Mouse (Mus musculus): ENCODE results near the gene Alox8. TPM values are rescaled to one million over a fixed set of nuclear protein-coding genes. Genes with fewer than 3 reads are reported as not detected.

Alox8 gene
- polyA plus RNA-seq, 1 experiment from 2014 or later: 0.15 TPM

DNA sequence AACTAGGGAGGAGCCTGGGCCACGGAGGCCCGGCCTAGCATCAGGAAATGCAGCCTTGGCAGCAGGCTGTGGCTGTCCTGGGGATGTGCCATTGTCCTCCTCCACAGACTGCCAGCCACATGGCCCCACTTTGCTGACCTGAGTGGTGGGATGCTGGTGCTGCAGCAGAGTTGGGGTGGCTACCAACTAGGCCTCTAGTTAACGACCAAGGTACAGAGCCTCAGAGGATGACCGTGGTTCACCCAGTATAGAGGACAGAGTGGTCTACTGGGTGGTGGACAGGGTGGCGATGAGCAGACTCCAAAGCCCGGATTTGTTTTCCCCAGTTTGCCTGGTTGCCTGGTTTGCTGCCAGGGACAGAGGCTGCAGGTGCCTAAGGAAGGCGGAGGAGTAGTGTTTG, 22.9 kb downstream of the Alox8 start:
- H3K27ac ChIP-seq: no peak overlapping the region
- H3K9me3 ChIP-seq: no peaks in the 10 kb centered on the region
- H3K36me3 ChIP-seq: no peaks in the 10 kb centered on the region
- H3K27me3 ChIP-seq (replicated peaks): no peaks in the 10 kb centered on the region
- no peak overlapping the region for H3K4me2 ChIP-seq (replicated peaks)
- WGBS: 82% methylated on average over 7 of the region's 7 CpGs
- H3K9ac ChIP-seq: no peak overlapping the region
- ATAC-seq: no peak
- no peaks in the 10 kb centered on the region for H3K4me1 ChIP-seq (replicated peaks)
- no peak overlapping the region for H3K4me3 ChIP-seq (replicated peaks)

DNA sequence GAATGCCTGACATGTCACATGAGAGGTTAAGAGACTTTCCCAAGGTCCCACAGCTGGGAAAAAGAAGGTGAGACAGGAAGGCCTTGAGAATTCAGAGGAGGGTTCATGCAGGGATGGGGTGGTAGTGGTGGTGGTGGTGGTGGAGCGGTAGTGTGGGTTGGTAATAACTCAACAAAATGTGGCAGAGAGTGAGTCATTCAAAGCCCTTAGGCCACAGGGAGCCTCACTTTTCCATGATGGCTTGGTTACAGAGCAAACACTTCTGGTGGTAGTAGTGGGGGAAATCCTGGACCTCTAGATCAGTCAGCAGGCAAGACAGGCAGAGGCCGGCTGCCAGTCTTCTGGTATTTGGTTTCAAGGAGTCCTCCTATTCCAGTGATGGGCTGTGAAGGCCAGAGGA, 25.0 kb downstream of the Alox8 start:
- no peak for ATAC-seq
- Histone ChIP-seq H3K9ac (no peak overlapping the region), H3K27ac (no peak overlapping the region), H3K4me3 (replicated peaks) (no peak overlapping the region), H3K4me2 (replicated peaks) (no peak overlapping the region), H3K27me3 (replicated peaks) (no peaks in the 10 kb centered on the region), H3K36me3 (no peaks in the 10 kb centered on the region), H3K4me1 (replicated peaks) (no peaks in the 10 kb centered on the region), H3K9me3 (no peaks in the 10 kb centered on the region)
- 75% methylated on average over 2 of the region's 2 CpGs for WGBS

DNA sequence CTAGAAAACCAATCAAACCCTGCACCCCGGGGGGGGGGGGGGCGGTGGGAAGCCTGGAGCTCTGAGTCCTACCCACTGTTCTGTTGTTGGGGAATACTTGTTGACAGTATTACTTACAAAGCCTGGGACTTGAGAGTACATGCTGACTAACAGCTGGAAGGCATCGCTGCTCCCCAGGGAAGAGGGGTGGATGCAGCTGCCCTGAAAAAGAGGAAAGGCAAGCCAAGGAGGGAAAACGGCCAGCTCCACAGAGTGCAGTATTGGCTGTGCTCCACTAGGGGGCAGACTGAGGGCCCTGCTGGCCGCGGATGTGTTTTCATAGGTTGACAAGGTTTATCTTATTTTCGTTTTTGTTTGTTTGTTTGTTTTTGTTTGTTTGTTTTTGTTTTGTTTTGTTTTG, 26.0 kb downstream of the Alox8 start:
- no peak overlapping the region for H3K4me3 ChIP-seq (replicated peaks)
- H3K9me3 ChIP-seq: no peaks in the 10 kb centered on the region
- no peaks in the 10 kb centered on the region for H3K4me1 ChIP-seq (replicated peaks)
- H3K27ac ChIP-seq: no peak overlapping the region
- WGBS: 30% methylated on average over 7 of the region's 7 CpGs
- H3K4me2 ChIP-seq (replicated peaks): no peak overlapping the region
- H3K36me3 ChIP-seq: no peaks in the 10 kb centered on the region
- H3K9ac ChIP-seq: no peak overlapping the region
- no peak for ATAC-seq
- no peaks in the 10 kb centered on the region for H3K27me3 ChIP-seq (replicated peaks)

DNA sequence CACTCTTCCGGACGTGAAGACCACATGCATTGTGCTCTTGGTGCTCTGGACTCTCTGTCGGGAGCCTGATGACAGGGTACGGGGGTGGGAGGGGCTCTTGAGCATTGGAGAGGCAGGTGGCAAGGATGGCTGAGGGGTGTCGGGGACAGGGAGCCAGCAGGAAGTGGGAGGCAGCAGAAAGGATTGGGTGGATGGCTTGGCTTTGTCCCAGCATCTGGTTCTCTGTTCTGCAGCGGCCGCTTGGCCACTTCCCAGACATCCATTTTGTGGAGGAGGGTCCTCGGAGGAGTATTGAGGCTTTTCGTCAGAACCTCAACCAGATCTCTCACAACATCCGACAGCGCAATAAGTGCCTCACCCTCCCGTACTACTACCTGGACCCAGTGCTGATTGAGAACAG, 28.3 kb downstream of the Alox8 start:
- WGBS: 77% methylated on average over 12 of the region's 12 CpGs
- no peaks in the 10 kb centered on the region for H3K27me3 ChIP-seq (replicated peaks)

DNA sequence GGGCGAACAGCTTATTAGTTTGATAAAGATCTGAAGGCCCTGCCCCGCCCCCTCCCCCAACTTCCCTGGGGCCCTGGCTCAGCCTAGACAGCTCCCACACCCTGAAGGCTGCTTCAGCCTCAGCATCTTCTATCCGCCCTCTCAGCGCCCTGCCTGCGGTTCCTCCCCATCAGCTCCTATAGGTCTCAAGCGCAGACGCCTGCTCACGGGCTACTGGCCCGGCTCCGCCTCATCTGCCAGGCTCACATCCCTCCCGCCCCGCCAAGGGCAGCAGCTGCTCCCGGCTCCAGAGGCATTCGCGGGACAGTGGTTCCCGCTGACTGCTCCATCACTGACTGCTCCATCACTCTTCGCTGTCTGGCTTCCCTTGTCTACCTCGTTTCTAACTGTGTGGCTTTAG, 40.8 kb downstream of the Alox8 start, which contains the start of gene Alox12b:
TSS of gene Alox12b (plus strand) at position 190 of the 400 bp plus-strand sequence.
- 0 out of 2 replicates have a peak within 1 kb of the TSS, but pooled peaks have one; percentile 3 for H3K4me3 ChIP-seq (replicated peaks)
- peak within 1 kb of the TSS; percentile 24 for H3K4me2 ChIP-seq (replicated peaks)
- no peak within 1 kb of the TSS for H3K27ac ChIP-seq
- H3K9me3 ChIP-seq: no peaks in the 10 kb centered on the region
- H3K36me3 ChIP-seq: no peaks in the 10 kb centered on the region
- no peak within 1 kb of the TSS for H3K9ac ChIP-seq
- 4% methylated on average over 18 of the region's 18 CpGs for WGBS
- ATAC-seq: peak; percentile 20; the same call in 1 of the 2 replicates
- peaks cover 6% of the 10 kb centered on the region for H3K4me1 ChIP-seq (replicated peaks)
- peaks cover 32% of the 10 kb centered on the region for H3K27me3 ChIP-seq (replicated peaks)

More for the DNA sequence above, 28.3 kb downstream of the Alox8 start:
- ATAC-seq: no peak
- Histone ChIP-seq H3K27ac (no peak overlapping the region), H3K9me3 (no peaks in the 10 kb centered on the region), H3K4me3 (replicated peaks) (no peak overlapping the region), H3K4me2 (replicated peaks) (no peak overlapping the region), H3K36me3 (no peaks in the 10 kb centered on the region), H3K9ac (no peak overlapping the region), H3K4me1 (replicated peaks) (no peaks in the 10 kb centered on the region)

DNA sequence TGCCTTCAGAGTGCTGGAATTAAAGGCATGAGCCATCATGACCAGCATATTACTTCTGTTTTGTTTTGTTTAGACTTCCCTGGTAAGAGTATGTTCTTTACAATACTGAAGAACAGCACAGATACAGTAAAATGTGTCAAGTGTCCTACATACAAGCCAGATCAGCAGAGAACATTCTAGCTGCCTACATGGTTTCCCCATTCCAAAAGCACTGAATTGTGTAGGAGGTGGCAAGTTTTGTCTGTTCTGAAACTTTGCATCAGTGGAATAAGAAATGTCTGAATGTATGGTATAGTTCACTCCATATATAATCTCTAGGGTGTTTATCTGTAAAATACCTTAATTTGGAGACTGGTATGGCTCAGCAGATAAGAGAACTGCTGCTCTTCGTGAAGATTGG, 42.3 kb downstream of the Alox8 start:
- peaks cover 32% of the 10 kb centered on the region for H3K27me3 ChIP-seq (replicated peaks)
- peaks cover 11% of the 10 kb centered on the region for H3K4me1 ChIP-seq (replicated peaks)
- 47% methylated on average over 1 of the region's 1 CpGs for WGBS

DNA sequence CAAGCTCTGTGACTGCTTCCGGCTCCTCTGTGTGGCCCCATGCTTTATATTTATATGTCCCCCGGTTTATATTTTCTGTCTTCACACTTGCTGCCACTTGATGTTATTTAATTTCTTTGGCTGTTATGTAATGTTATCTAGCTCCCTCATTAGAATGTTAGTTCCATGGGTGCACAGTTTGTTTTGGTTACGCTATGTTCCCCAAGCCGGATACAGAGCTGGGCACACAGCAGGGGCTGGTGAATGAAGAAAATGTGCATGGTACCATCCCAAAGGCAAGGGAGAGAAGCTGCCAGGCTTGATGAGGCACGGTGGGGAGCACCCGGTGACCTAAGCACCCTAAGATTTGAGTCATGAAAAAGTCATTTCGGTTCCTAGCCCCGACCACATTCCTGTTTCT, 43.8 kb downstream of the Alox8 start:
- H3K4me2 ChIP-seq (replicated peaks): no peak overlapping the region
- no peak overlapping the region for H3K27ac ChIP-seq
- ATAC-seq: no peak
- peaks cover 11% of the 10 kb centered on the region for H3K4me1 ChIP-seq (replicated peaks)
- H3K27me3 ChIP-seq (replicated peaks): peaks cover 30% of the 10 kb centered on the region
- WGBS: 77% methylated on average over 8 of the region's 8 CpGs
- no peak overlapping the region for H3K9ac ChIP-seq
- no peaks in the 10 kb centered on the region for H3K9me3 ChIP-seq
- no peak overlapping the region for H3K4me3 ChIP-seq (replicated peaks)
- H3K36me3 ChIP-seq: no peaks in the 10 kb centered on the region

More for the DNA sequence above, 42.3 kb downstream of the Alox8 start:
- Histone ChIP-seq H3K9ac (no peak overlapping the region), H3K36me3 (no peaks in the 10 kb centered on the region), H3K4me2 (replicated peaks) (no peak overlapping the region), H3K4me3 (replicated peaks) (no peak overlapping the region), H3K27ac (no peak overlapping the region), H3K9me3 (no peaks in the 10 kb centered on the region)
- ATAC-seq: no peak

DNA sequence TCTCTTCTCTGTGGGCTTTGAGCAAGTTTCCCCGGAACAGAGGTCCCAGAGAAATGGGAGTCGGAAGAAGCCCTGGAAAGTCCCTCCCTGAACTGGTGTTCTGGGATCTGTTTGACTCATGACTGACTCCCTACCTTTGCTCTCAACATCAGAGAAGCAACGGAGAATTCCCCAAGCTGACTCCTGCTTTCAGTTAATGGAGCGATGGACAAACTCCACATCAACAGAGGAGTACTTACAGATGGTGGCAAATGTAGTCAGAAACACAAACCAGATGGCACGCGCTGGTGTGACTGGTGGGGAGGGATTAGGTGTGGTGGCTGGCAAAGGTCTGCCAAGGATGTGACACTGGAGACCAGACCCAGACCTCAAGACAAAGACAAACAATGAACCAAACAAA, 46.6 kb downstream of the Alox8 start:
- peak overlapping the region; percentile 20; the same call in 1 of the 2 replicates for H3K4me3 ChIP-seq (replicated peaks)
- peaks cover 3% of the 10 kb centered on the region for H3K27me3 ChIP-seq (replicated peaks)
- H3K4me2 ChIP-seq (replicated peaks): peak overlapping the region; percentile 50
- H3K9ac ChIP-seq: peak overlapping the region; percentile 15; the same call in 1 of the 2 replicates
- no peak for ATAC-seq
- 47% methylated on average over 6 of the region's 6 CpGs for WGBS
- no peak overlapping the region for H3K27ac ChIP-seq
- no peaks in the 10 kb centered on the region for H3K9me3 ChIP-seq
- H3K4me1 ChIP-seq (replicated peaks): peaks cover 6% of the 10 kb centered on the region
- H3K36me3 ChIP-seq: no peaks in the 10 kb centered on the region

DNA sequence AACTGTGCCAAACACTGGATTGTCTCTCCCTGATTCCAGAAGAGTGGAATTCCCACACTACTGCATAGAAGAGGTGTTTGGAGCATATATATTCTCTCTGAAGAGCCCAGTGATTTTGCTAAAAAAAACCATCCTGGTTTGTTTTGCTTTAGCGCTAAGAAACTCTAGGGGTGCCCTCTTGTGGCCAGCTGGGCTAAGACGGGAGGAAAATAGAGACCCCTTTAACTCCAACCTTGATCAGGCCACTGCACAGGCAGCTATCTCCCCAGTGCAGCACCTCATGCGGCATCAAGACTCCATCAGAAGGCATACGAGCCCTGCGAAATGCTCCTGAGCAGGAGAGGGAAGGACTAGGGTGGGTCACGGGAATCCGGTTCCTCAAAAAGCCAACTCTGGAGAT, 47.2 kb downstream of the Alox8 start:
- WGBS: 9% methylated on average over 7 of the region's 7 CpGs
- Histone ChIP-seq H3K4me3 (replicated peaks) (peak overlapping the region; percentile 20), H3K4me2 (replicated peaks) (peak overlapping the region; percentile 50), H3K36me3 (no peaks in the 10 kb centered on the region), H3K9me3 (no peaks in the 10 kb centered on the region), H3K27ac (no peak overlapping the region), H3K9ac (peak overlapping the region; percentile 15; the same call in 1 of the 2 replicates), H3K4me1 (replicated peaks) (peaks cover 6% of the 10 kb centered on the region), H3K27me3 (replicated peaks) (peaks cover 3% of the 10 kb centered on the region)
- no peak for ATAC-seq

DNA sequence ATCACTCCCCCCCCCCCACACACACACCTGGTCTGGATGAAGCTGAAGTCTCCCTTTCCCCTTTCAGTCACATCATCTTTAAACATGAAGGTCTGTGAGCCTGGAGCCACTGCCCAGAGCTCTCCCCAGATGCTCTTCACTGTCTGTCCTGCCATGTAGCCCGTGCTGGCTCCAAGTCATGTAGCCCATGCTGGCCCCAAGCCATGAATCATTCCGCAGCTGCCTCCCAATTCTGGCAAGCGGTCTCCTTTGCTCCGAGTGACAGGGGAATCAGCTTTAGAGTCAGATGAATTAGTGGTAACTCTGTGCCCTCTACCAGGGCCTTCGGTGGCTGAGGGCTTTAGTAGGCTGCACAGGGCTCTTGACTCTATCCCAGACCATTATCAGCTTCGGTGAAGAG, 47.9 kb downstream of the Alox8 start:
- H3K36me3 ChIP-seq: no peaks in the 10 kb centered on the region
- peaks cover 6% of the 10 kb centered on the region for H3K4me1 ChIP-seq (replicated peaks)
- H3K9ac ChIP-seq: no peak overlapping the region
- no peak overlapping the region for H3K4me3 ChIP-seq (replicated peaks)
- no peak overlapping the region for H3K27ac ChIP-seq
- peaks cover 3% of the 10 kb centered on the region for H3K27me3 ChIP-seq (replicated peaks)
- ATAC-seq: no peak
- WGBS: 75% methylated on average over 6 of the region's 6 CpGs
- H3K4me2 ChIP-seq (replicated peaks): no peak overlapping the region
- no peaks in the 10 kb centered on the region for H3K9me3 ChIP-seq

DNA sequence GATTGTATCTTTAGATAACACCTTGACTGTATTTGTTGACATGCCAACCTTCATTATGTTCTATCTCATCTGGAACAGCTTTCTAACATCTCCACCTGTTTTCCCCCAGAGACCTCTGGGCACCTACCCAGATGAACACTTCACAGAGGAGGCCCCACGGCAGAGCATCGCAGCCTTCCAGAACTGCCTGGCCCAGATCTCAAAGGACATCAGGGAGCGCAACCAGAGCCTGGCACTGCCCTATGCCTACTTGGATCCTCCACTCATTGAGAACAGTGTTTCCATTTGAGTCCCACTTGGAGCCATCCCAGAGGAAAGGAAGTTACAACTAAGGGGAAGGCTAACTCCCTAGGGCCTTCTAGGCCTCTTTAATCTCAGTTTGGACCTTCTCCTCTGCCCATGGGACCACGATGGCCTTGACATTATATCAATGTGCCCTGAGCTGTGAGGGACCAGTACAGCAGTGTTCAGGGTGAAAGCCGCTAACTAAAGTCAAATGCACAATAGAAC, 49.1 kb downstream of the Alox8 start:
- Histone ChIP-seq H3K36me3 (no peaks in the 10 kb centered on the region), H3K9ac (no peak overlapping the region), H3K9me3 (no peaks in the 10 kb centered on the region), H3K27ac (no peak overlapping the region), H3K4me2 (replicated peaks) (no peak overlapping the region), H3K27me3 (replicated peaks) (0 out of 2 replicates have a peak, but pooled peaks cover 3% of the 10 kb centered on the region), H3K4me1 (replicated peaks) (peaks cover 6% of the 10 kb centered on the region), H3K4me3 (replicated peaks) (no peak overlapping the region)
- ATAC-seq: no peak
- 88% methylated on average over 5 of the region's 5 CpGs for WGBS

DNA sequence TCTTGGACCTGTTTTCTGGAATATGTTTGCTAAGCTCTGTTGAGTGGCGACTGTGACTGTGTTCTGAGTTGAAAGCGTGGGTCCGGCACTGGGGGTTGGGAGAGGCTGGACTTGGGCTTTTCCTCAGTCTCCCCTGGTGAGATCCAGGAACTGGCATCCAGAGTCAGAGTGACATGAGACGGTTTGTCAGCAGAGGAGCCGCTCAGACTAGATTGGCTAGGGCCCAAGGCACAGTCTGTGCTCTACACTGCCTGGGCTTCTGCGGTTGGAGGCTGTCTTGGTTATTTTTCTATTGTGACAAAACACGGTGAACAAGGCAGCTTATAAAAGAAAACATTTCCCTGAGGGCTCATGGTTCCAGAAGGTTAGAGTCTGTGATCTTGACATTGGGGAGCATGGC, 50.1 kb downstream of the Alox8 start:
- Histone ChIP-seq H3K9me3 (no peaks in the 10 kb centered on the region), H3K27me3 (replicated peaks) (0 out of 2 replicates have a peak, but pooled peaks cover 2% of the 10 kb centered on the region), H3K4me1 (replicated peaks) (peaks cover 6% of the 10 kb centered on the region), H3K4me3 (replicated peaks) (no peak overlapping the region), H3K4me2 (replicated peaks) (no peak overlapping the region), H3K36me3 (no peaks in the 10 kb centered on the region), H3K9ac (no peak overlapping the region), H3K27ac (no peak overlapping the region)
- WGBS: 73% methylated on average over 7 of the region's 7 CpGs
- no peak for ATAC-seq

DNA sequence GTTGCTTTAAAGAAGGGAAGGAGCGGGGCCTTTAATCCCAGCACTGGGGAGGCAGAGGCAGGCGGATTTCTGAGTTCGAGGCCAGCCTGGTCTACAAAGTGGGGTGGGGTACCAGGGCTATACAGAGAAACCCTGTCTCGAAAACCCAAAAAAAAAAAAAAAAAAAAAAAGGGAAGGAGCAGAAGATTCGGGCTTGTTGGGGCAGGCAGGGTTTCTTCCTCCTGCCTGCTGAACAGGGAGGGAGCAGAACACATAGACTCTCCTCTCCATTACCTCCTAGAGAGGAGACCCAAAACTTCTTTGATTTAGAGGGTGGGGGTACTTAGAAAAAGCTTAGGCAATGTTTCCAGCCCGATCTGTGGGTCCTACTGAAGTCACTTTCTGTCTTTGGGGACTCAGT, 62.3 kb downstream of the Alox8 start:
- Histone ChIP-seq H3K36me3 (no peaks in the 10 kb centered on the region), H3K9me3 (no peaks in the 10 kb centered on the region), H3K4me1 (replicated peaks) (no peaks in the 10 kb centered on the region; the same call in 1 of the 2 replicates), H3K4me3 (replicated peaks) (no peak overlapping the region), H3K9ac (no peak overlapping the region), H3K27ac (no peak overlapping the region), H3K27me3 (replicated peaks) (no peaks in the 10 kb centered on the region), H3K4me2 (replicated peaks) (no peak overlapping the region)
- ATAC-seq: no peak
- 93% methylated on average over 6 of the region's 6 CpGs for WGBS

All from intestine, embryonic 15.5 days (tissue).